Mouse (Mus musculus) megakaryocyte progenitor cell, adult 5-6 weeks (primary cell): ENCODE results near the gene Trim58. TPM values are rescaled to one million over a fixed set of nuclear protein-coding genes. Genes with fewer than 3 reads are reported as not detected.

Source experiments
- ATAC-seq: replicated peaks from 2 replicates; pipeline ENCODE4 v1.8.0; 2016; ENCODE audit warnings: mild to moderate bottlenecking, moderate TSS enrichment, inconsistent platforms; ENCODE audit not compliant: poor library complexity
- total RNA-seq, 2 experiments: library from RNA; stranded (forward) in 1 of 2; stranded (reverse) in 1 of 2; fragments of 157-497, 149-512 nt in 1 of 2; fragments of 200-1000 nt in 1 of 2; gene quantifications; 2 replicates each; pipeline versions ENCODE4 v1.2.3 to v1.2.4; 2015 to 2017

Trim58 gene
- total RNA-seq, 2 experiments from 2014 or later = 1.2 to 3.5 TPM

- ATAC-seq = peak; percentile 81
These were observed 1.5 kb downstream of the Trim58 start for GRCm38 (mm10) chr11:58641638-58642358.

GRCm38 (mm10) chr11:58643350-58643749 lies 3.1 kb downstream of the Trim58 start:
- ATAC-seq = peak; percentile 63

DNA sequence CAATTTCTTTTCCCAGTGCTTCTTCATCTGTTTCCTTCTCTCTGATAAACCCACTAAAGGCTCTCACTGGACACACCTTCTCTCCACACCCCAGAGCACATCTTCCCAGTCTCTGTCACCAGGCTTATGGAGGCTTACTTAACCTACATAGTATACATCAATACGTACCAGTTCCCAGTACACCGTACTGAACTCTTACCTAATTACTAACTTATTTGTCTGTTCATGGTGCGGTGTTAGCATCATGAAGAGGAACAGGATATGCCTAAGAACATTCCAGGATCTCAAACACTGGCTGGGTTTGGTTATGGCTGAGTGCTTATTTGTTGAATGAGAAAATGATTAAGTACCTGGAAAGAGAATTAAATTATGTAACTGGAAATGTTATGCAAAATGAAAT lies 14.9 kb downstream of the Trim58 start:
- ATAC-seq = no peak

DNA sequence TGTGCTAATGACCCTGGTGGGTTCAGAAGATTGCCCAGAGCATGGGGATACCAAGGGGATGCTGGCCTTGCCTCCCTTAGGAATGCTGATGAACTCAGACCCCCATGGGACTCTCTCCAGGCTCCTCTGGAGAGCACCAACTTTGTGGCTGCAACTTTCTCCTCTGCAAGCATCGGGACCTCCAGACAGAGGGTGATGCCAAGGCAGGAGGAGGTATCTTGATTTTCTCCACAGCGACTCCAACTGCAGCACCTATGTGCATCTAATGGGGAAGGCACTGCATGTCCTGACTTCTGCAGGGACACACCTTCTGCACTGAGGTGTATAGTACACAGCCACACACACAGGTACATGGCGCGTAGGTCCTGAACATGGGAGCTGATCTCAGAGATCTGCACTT lies 18.3 kb downstream of the Trim58 start, which contains the start of gene Olfr322:
Gene Olfr322, plus strand, starts transcription at position 187 of the 400 bp plus-strand sequence.
- ATAC-seq = no peak

DNA sequence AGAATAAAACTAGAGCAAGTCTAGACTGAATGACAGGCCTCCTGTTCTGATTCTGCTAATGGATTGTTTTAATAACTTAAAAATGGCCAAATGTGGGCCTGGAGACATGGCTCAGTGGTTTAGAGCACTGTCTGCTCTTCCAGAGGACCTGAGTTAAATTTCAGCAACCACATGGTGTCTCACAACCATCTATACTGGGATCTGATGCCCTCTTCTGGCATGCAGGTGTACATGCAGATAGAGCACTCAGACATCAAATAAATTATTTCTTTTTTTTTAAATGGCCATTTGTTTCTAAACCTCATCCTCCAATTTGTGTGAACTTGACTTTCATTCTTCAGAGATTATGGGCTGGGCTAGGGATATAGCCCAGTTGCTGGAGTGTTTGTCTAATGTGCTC lies 29.0 kb downstream of the Trim58 start:
- no peak for ATAC-seq

- no peak for ATAC-seq
These were observed 31.6 kb downstream of the Trim58 start for GRCm38 (mm10) chr11:58671825-58672224.

- ATAC-seq = no peak
These were observed 40.5 kb downstream of the Trim58 start, which contains the start of gene Olfr320 for GRCm38 (mm10) chr11:58680799-58681198. Olfr320 (plus strand) TSS chr11:58681099.

DNA sequence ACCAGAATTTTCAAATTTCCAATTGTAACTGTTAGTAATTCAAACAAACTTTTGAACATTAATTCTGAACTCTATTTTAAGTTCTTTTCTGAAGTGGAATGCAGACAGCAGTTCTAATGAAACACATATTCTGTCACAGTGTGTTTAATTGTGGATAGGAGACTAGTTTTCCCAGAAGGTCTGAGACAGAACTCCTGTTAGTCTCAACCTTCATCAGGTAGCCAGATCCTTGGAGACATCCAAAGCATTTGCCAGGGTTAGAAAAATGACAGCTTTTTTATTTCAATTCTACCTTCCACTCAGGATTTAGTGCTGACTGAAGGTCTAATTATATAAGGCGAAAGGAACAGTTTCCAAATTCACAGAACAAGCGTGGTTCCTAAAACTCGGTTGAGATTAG lies 58.6 kb downstream of the Trim58 start, which contains the start of gene Olfr319:
Gene Olfr319, plus strand, starts transcription at position 301 of the 400 bp plus-strand sequence.
- ATAC-seq = no peak

Other genes starting within 250 kb of the Trim58 start
- gene 1810065E05Rik, start 219.4 kb upstream of the Trim58 start, total RNA-seq (2015) = not detected in 2 replicates
- gene 1810065E05Rik, start 219.4 kb upstream of the Trim58 start, total RNA-seq (2017) = not detected in 2 replicates
- gene Gm12253, start 207.9 kb upstream of the Trim58 start, total RNA-seq (2015) = not detected in 2 replicates
- gene Gm12253, start 207.9 kb upstream of the Trim58 start, total RNA-seq (2017) = not detected in 2 replicates
- gene Lypd9, start 187.5 kb upstream of the Trim58 start, total RNA-seq (2015) = not detected in 2 replicates
- not detected in 2 replicates for gene Lypd9, start 187.5 kb upstream of the Trim58 start, total RNA-seq (2017)
- not detected in 2 replicates for gene Olfr30, start 178.2 kb upstream of the Trim58 start, total RNA-seq (2015)
- gene Olfr30, start 178.2 kb upstream of the Trim58 start, total RNA-seq (2017) = not detected in 2 replicates
- not detected in 2 replicates for gene Olfr332, start 147.9 kb upstream of the Trim58 start, total RNA-seq (2015)
- gene Olfr332, start 147.9 kb upstream of the Trim58 start, total RNA-seq (2017) = not detected in 2 replicates
- gene Olfr331, start 137.9 kb upstream of the Trim58 start, total RNA-seq (2015) = not detected in 2 replicates
- not detected in 2 replicates for gene Olfr331, start 137.9 kb upstream of the Trim58 start, total RNA-seq (2017)
- gene Olfr330, start 105.6 kb upstream of the Trim58 start, total RNA-seq (2015) = not detected in 2 replicates
- gene Olfr330, start 105.6 kb upstream of the Trim58 start, total RNA-seq (2017) = not detected in 2 replicates
- gene Olfr329-ps, start 94.0 kb upstream of the Trim58 start, total RNA-seq (2015) = not detected in 2 replicates
- not detected in 2 replicates for gene Olfr329-ps, start 94.0 kb upstream of the Trim58 start, total RNA-seq (2017)
- not detected in 2 replicates for gene Olfr328, start 84.8 kb upstream of the Trim58 start, total RNA-seq (2015)
- not detected in 2 replicates for gene Olfr328, start 84.8 kb upstream of the Trim58 start, total RNA-seq (2017)
- gene Olfr224, start 69.9 kb upstream of the Trim58 start, total RNA-seq (2015) = not detected in 2 replicates
- not detected in 2 replicates for gene Olfr224, start 69.9 kb upstream of the Trim58 start, total RNA-seq (2017)
- gene Olfr325, start 62.7 kb upstream of the Trim58 start, total RNA-seq (2015) = not detected in 2 replicates
- not detected in 2 replicates for gene Olfr325, start 62.7 kb upstream of the Trim58 start, total RNA-seq (2017)
- not detected in 2 replicates for gene Olfr324, start 45.4 kb upstream of the Trim58 start, total RNA-seq (2015)
- not detected in 2 replicates for gene Olfr324, start 45.4 kb upstream of the Trim58 start, total RNA-seq (2017)
- gene 2210407C18Rik, start 24.4 kb upstream of the Trim58 start, total RNA-seq (2015) = not detected in 2 replicates
- gene 2210407C18Rik, start 24.4 kb upstream of the Trim58 start, total RNA-seq (2017) = not detected in 2 replicates
- not detected in 2 replicates for gene Olfr323, start 10.0 kb upstream of the Trim58 start, total RNA-seq (2015)
- gene Olfr323, start 10.0 kb upstream of the Trim58 start, total RNA-seq (2017) = not detected in 2 replicates
- gene Olfr322, start 18.3 kb downstream of the Trim58 start, total RNA-seq (2015) = not detected in 2 replicates
- gene Olfr322, start 18.3 kb downstream of the Trim58 start, total RNA-seq (2017) = not detected in 2 replicates
- gene Olfr320, start 40.6 kb downstream of the Trim58 start, total RNA-seq (2015) = not detected in 2 replicates
- gene Olfr320, start 40.6 kb downstream of the Trim58 start, total RNA-seq (2017) = not detected in 2 replicates
- not detected in 2 replicates for gene Olfr319, start 58.7 kb downstream of the Trim58 start, total RNA-seq (2015)
- gene Olfr319, start 58.7 kb downstream of the Trim58 start, total RNA-seq (2017) = not detected in 2 replicates
- not detected in 2 replicates for gene Olfr318, start 83.5 kb downstream of the Trim58 start, total RNA-seq (2015)
- not detected in 2 replicates for gene Olfr318, start 83.5 kb downstream of the Trim58 start, total RNA-seq (2017)
- gene Olfr317, start 98.7 kb downstream of the Trim58 start, total RNA-seq (2015) = not detected in 2 replicates
- gene Olfr317, start 98.7 kb downstream of the Trim58 start, total RNA-seq (2017) = not detected in 2 replicates
- not detected in 2 replicates for gene Olfr316, start 112.3 kb downstream of the Trim58 start, total RNA-seq (2015)
- gene Olfr316, start 112.3 kb downstream of the Trim58 start, total RNA-seq (2017) = not detected in 2 replicates
- gene Olfr315, start 132.7 kb downstream of the Trim58 start, total RNA-seq (2015) = not detected in 2 replicates
- not detected in 2 replicates for gene Olfr315, start 132.7 kb downstream of the Trim58 start, total RNA-seq (2017)
- not detected in 2 replicates for gene Olfr314, start 142.5 kb downstream of the Trim58 start, total RNA-seq (2015)
- gene Olfr314, start 142.5 kb downstream of the Trim58 start, total RNA-seq (2017) = not detected in 2 replicates
- gene Fam183b, start 161.5 kb downstream of the Trim58 start, total RNA-seq (2015) = not detected in 2 replicates
- not detected in 2 replicates for gene Fam183b, start 161.5 kb downstream of the Trim58 start, total RNA-seq (2017)
- not detected in 2 replicates for gene Olfr313, start 174.5 kb downstream of the Trim58 start, total RNA-seq (2015)
- gene Olfr313, start 174.5 kb downstream of the Trim58 start, total RNA-seq (2017) = not detected in 2 replicates
- not detected in 2 replicates for gene Olfr312, start 188.8 kb downstream of the Trim58 start, total RNA-seq (2015)
- gene Olfr312, start 188.8 kb downstream of the Trim58 start, total RNA-seq (2017) = not detected in 2 replicates
- not detected in 2 replicates for gene Olfr311, start 198.8 kb downstream of the Trim58 start, total RNA-seq (2015)
- not detected in 2 replicates for gene Olfr311, start 198.8 kb downstream of the Trim58 start, total RNA-seq (2017)
- gene Gm12258, start 206.7 kb downstream of the Trim58 start, total RNA-seq (2015) = 0.90 and 1.1 TPM in 2 replicates
- 2.0 and 3.0 TPM in 2 replicates for gene Gm12258, start 206.7 kb downstream of the Trim58 start, total RNA-seq (2017)
- 1.9 and 3.7 TPM in 2 replicates for gene 2810021J22Rik, start 226.8 kb downstream of the Trim58 start, total RNA-seq (2015)
- 2.9 and 5.0 TPM in 2 replicates for gene 2810021J22Rik, start 226.8 kb downstream of the Trim58 start, total RNA-seq (2017)